9 mouse cellular contexts compared by ENCODE assay signal in genomic region chr8:123039376-123040109, GRCm38 (mm10). TPM values are rescaled to one million over a fixed set of nuclear protein-coding genes. Genes with fewer than 3 reads are reported as not detected.
A peak's percentile ranks its signal among the peaks of the same experiment; 100 is the strongest.
DNase-seq lines count a peak whose midpoint lies in the region; ATAC-seq and TF ChIP-seq lines count a peak whose summit lies in the region.
"Had no signal": no experiment of that assay in that cellular context is flagged by ENCODE, and none has a peak within 500 bp of the region (broad histone marks: within the 10 kb centered on the region; RNA-seq: fewer than 3 reads in every experiment).

No protein-coding gene starts in this region.

- TF ChIP-seq RAD21 in CH12.LX (IDR thresholded peaks at IDR 0.05; ENCODE audit: low read depth, low read length) = no peak

- in situ Hi-C loops in CH12.LX (cut with MboI; ENCODE audit: low pct_ligation_motif_present, low pct_unique_long_range_greater_than_20kb, low sequenced_read_pairs) = no loop called here

- peak overlapping the region; percentile 98 for H3K4me3 ChIP-seq in erythroblast, embryonic 14.5 days (replicated peaks)
- H3K4me3 ChIP-seq in CH12.LX (replicated peaks in 1 of 3; ENCODE audit: low read depth in 2 of 3, low read length in 2 of 3, poor library complexity in 1 of 3) = peak overlapping the region; percentile 59 to 99 (median 95)
- H3K4me3 ChIP-seq in forebrain, embryonic 16.5 days (replicated peaks; ENCODE audit: low read length) = peak overlapping the region; percentile 97
- peak overlapping the region; percentile 100 for H3K4me3 ChIP-seq in liver, embryonic 15.5 days (replicated peaks)

- H3K4me1 ChIP-seq in erythroblast, embryonic 14.5 days (ENCODE audit: control insufficient read depth) = peaks cover 77% of the 10 kb centered on the region
- peaks cover 10 to 60% of the 10 kb centered on the region in 2 experiments for H3K4me1 ChIP-seq in CH12.LX (ENCODE audit: control insufficient read depth in 1 of 2, insufficient read depth in 2 of 2)
- H3K4me1 ChIP-seq in forebrain, embryonic 16.5 days (replicated peaks; ENCODE audit: control insufficient read depth, insufficient read depth, low read length) = peaks cover 39% of the 10 kb centered on the region
- peaks cover 78% of the 10 kb centered on the region for H3K4me1 ChIP-seq in liver, embryonic 15.5 days (replicated peaks)

- H3K27ac ChIP-seq in CH12.LX (ENCODE audit: insufficient read depth, low read depth) = no peak overlapping the region
- H3K27ac ChIP-seq in forebrain, embryonic 16.5 days (ENCODE audit: low read length) = peak overlapping the region; percentile 46; the same call in 1 of the 2 replicates
- H3K27ac ChIP-seq in liver, embryonic 15.5 days (replicated peaks) = peak overlapping the region; percentile 96

- peak overlapping the region; percentile 63 for H3K4me2 ChIP-seq in CH12.LX (ENCODE audit: insufficient read depth, low read depth, poor library complexity, severe bottlenecking)
- H3K4me2 ChIP-seq in forebrain, embryonic 16.5 days (ENCODE audit: low read length) = peak overlapping the region; percentile 63
- H3K4me2 ChIP-seq in liver, embryonic 15.5 days = peak overlapping the region; percentile 83

- peak overlapping the region; percentile 99; the same call in 1 of the 2 replicates for H3K9ac ChIP-seq in CH12.LX (ENCODE audit: insufficient read depth, low read depth)
- H3K9ac ChIP-seq in forebrain, embryonic 16.5 days (replicated peaks; ENCODE audit: low read depth, low read length) = no peak overlapping the region
- H3K9ac ChIP-seq in liver, embryonic 15.5 days = peak overlapping the region; percentile 100

- 7% methylated on average over 11 of the region's 11 CpGs for WGBS in forebrain, embryonic 16.5 days
- WGBS in liver, embryonic 15.5 days (ENCODE audit: insufficient replicate concordance) = 75% methylated on average over 11 of the region's 11 CpGs

- dilution Hi-C loops in CH12.LX (cut with MboI; ENCODE audit: extremely low pct_ligation_motif_present, extremely low pct_unique_long_range_greater_than_20kb, low sequenced_read_pairs) = no loop called here

- intact Hi-C loops in left cerebral cortex, postnatal 36 days (cut with DNase I) = loop anchor here (2.0 to 5.0 kb wide), 2 partner anchors 37 to 133 kb away; no protein-coding TSS in a partner anchor

- no peak for ATAC-seq in erythroblast, adult 5-6 weeks (replicated peaks; ENCODE audit: low FRiP score, poor library complexity, severe bottlenecking)
- no peak for ATAC-seq in forebrain, embryonic 16.5 days
- ATAC-seq in liver, embryonic 15.5 days (ENCODE audit: insufficient read depth) = no peak

- peaks cover 22% of the 10 kb centered on the region for H3K36me3 ChIP-seq in erythroblast, embryonic 14.5 days (ENCODE audit: control insufficient read depth)
- H3K36me3 ChIP-seq in CH12.LX (replicated peaks in 1 of 2; ENCODE audit: control insufficient read depth in 1 of 2, insufficient read depth in 1 of 2, low read length in 1 of 2) = peaks cover under 1 to 24% of the 10 kb centered on the region in 2 experiments
- H3K36me3 ChIP-seq in forebrain, embryonic 16.5 days (ENCODE audit: control insufficient read depth, insufficient read depth) = no peaks in the 10 kb centered on the region
- H3K36me3 ChIP-seq in liver, embryonic 15.5 days (replicated peaks) = no peaks in the 10 kb centered on the region

- no peak for DNase-seq in CH12.LX (ENCODE audit: extremely low read depth)
- no peak for DNase-seq in right cerebral cortex, postnatal 10 days (ENCODE audit: low spot score in 2 of 2)
- DNase-seq in left cerebral cortex, postnatal 36 days (ENCODE audit: low spot score in 2 of 2) = no peak
- no peak for DNase-seq in urinary bladder, adult 2 months (ENCODE audit: low spot score)
- DNase-seq: gastrocnemius, postnatal 10 days had no signal

- H3K9me3 ChIP-seq in erythroblast, embryonic 14.5 days (ENCODE audit: control insufficient read depth, low read length) = no peaks in the 10 kb centered on the region
- H3K9me3 ChIP-seq in CH12.LX (replicated peaks; ENCODE audit: low read length) = no peaks in the 10 kb centered on the region
- H3K9me3 ChIP-seq in forebrain, embryonic 16.5 days (ENCODE audit: control insufficient read depth, low read length) = no peaks in the 10 kb centered on the region
- H3K9me3 ChIP-seq in liver, embryonic 15.5 days (replicated peaks) = no peaks in the 10 kb centered on the region

- TF ChIP-seq EP300 in CH12.LX (IDR thresholded peaks at IDR 0.05; ENCODE audit: low read length) = no peak

- no peaks in the 10 kb centered on the region for H3K27me3 ChIP-seq in erythroblast, embryonic 14.5 days (ENCODE audit: control insufficient read depth)
- H3K27me3 ChIP-seq in CH12.LX (replicated peaks) = no peaks in the 10 kb centered on the region
- H3K27me3 ChIP-seq in forebrain, embryonic 16.5 days (replicated peaks; ENCODE audit: control insufficient read depth, insufficient read depth, low read length) = no peaks in the 10 kb centered on the region
- H3K27me3 ChIP-seq in liver, embryonic 15.5 days = no peaks in the 10 kb centered on the region

- no peak for TF ChIP-seq POLR2A in CH12.LX (IDR thresholded peaks at IDR 0.05; ENCODE audit: low read depth, low read length)

- TF ChIP-seq CTCF in CH12.LX (conservative IDR thresholded peaks at IDR 0.05 in 1 of 2, IDR thresholded peaks at IDR 0.05 in 1 of 2; ENCODE audit: low read depth in 2 of 2, low read length in 2 of 2) = no peak

- peaks cover 89% of the 10 kb centered on the region for H3K79me2 ChIP-seq in CH12.LX (replicated peaks; ENCODE audit: control insufficient read depth, extremely low read depth, insufficient read depth, poor library complexity, severe bottlenecking)

TF ChIP-seq in CH12.LX, 34 proteins besides CTCF, POLR2A, EP300 and RAD21:
- no peak for TF ChIP-seq BHLHE40 (IDR thresholded peaks at IDR 0.05; ENCODE audit: low read depth, low read length)
- no peak for TF ChIP-seq IRF4 (IDR thresholded peaks at IDR 0.05; ENCODE audit: low read depth, low read length)
- no peak for TF ChIP-seq E2F4 (IDR thresholded peaks at IDR 0.05; ENCODE audit: insufficient replicate concordance, low read depth, low read length)
- no peak for TF ChIP-seq MAFK (IDR thresholded peaks at IDR 0.05; ENCODE audit: insufficient replicate concordance, low read length)
- TF ChIP-seq ELF1 (IDR thresholded peaks at IDR 0.05; ENCODE audit: low read depth, low read length) = no peak
- TF ChIP-seq CHD2 (IDR thresholded peaks at IDR 0.05; ENCODE audit: low read length) = no peak
- TF ChIP-seq MAX (IDR thresholded peaks at IDR 0.05; ENCODE audit: low read length) = no peak
- no peak for TF ChIP-seq MAZ (IDR thresholded peaks at IDR 0.05; ENCODE audit: low read depth, low read length)
- TF ChIP-seq KAT2A (IDR thresholded peaks at IDR 0.05; ENCODE audit: insufficient replicate concordance, low read length) = no peak
- TF ChIP-seq UBTF (IDR thresholded peaks at IDR 0.05; ENCODE audit: low read depth, low read length) = no peak
- TF ChIP-seq NRF1 (IDR thresholded peaks at IDR 0.05; ENCODE audit: low read depth, low read length) = no peak
- no peak for TF ChIP-seq MEF2A (IDR thresholded peaks at IDR 0.05; ENCODE audit: borderline replicate concordance, low read depth, low read length)
- no peak for TF ChIP-seq CHD1 (IDR thresholded peaks at IDR 0.05; ENCODE audit: low read depth, low read length)
- no peak for TF ChIP-seq ETS1 (conservative IDR thresholded peaks at IDR 0.05; ENCODE audit: low read depth, low read length)
TF ChIP-seq in CH12.LX: peak in this region for 0.

RNA-seq across cellular contexts. Expression of gene Ankrd11, which starts 2.5 kb away (rescaled TPM):
- 6.3 and 8.2 TPM in 2 replicates for polyA plus RNA-seq in erythroblast, embryonic 14.5 days (2012)
- total RNA-seq in erythroblast, adult 5-6 weeks (2015; ENCODE audit: low replicate concordance) = 39.3 and 53.4 TPM in 2 replicates
- total RNA-seq in erythroblast, adult 5-6 weeks (2017; ENCODE audit: low replicate concordance) = 78.6 and 121 TPM in 2 replicates
- total RNA-seq in CH12.LX (2012; rRNA removed) = 51.1 and 60.7 TPM in 2 replicates
- total RNA-seq in CH12.LX (2014; rRNA removed) = 37.4 and 37.7 TPM in 2 replicates
- polyA plus RNA-seq in CH12.LX (2012; ENCODE audit: insufficient read length, low read depth) = 74.1 and 74.9 TPM in 2 replicates
- 30.3 and 33.6 TPM in 2 replicates for polyA plus RNA-seq in forebrain, embryonic 16.5 days (2015; fragmentation: Nextera tagmentation; extraction: Ambion mirVana)
- 18.1 and 20.8 TPM in 2 replicates for polyA plus RNA-seq in liver, embryonic 15.5 days (2015; fragmentation: Nextera tagmentation; extraction: Ambion mirVana)
- 100 to 1,000 TPM; 145 to 177 TPM for total RNA-seq in left cerebral cortex, postnatal 36 days (2021)
- 37.9 and 57.1 TPM in 2 replicates for polyA plus RNA-seq in urinary bladder, adult 2 months (2012; rRNA removed)

RNA-seq across cellular contexts. Expression of gene Spg7, which starts 23.2 kb away (rescaled TPM):
- polyA plus RNA-seq in erythroblast, embryonic 14.5 days (2012) = 5.5 and 6.3 TPM in 2 replicates
- total RNA-seq in erythroblast, adult 5-6 weeks (2015; ENCODE audit: low replicate concordance) = 10.6 and 14.4 TPM in 2 replicates
- 15.2 and 37.6 TPM in 2 replicates for total RNA-seq in erythroblast, adult 5-6 weeks (2017; ENCODE audit: low replicate concordance)
- total RNA-seq in CH12.LX (2012; rRNA removed) = 32.8 and 35.2 TPM in 2 replicates
- 20.8 and 21.2 TPM in 2 replicates for total RNA-seq in CH12.LX (2014; rRNA removed)
- 26.1 and 35.8 TPM in 2 replicates for polyA plus RNA-seq in CH12.LX (2012; ENCODE audit: insufficient read length, low read depth)
- 45.3 and 51.8 TPM in 2 replicates for polyA plus RNA-seq in forebrain, embryonic 16.5 days (2015; fragmentation: Nextera tagmentation; extraction: Ambion mirVana)
- 20.8 and 21.2 TPM in 2 replicates for polyA plus RNA-seq in liver, embryonic 15.5 days (2015; fragmentation: Nextera tagmentation; extraction: Ambion mirVana)
- total RNA-seq in left cerebral cortex, postnatal 36 days (2021) = 10 to 100 TPM; 58.2 to 62.2 TPM
- 56.0 and 63.5 TPM in 2 replicates for polyA plus RNA-seq in urinary bladder, adult 2 months (2012; rRNA removed)
